Mouse (Mus musculus) heart, adult 2 months (tissue): Measurements from ENCODE around the gene Lamtor5.

Source experiments
- CTCF ChIP-seq: fragments of 200-600 bp; IDR thresholded peaks from 2 replicates; pipeline ENCODE4 v1.8.1; 2022; ENCODE audit warnings: antibody characterized with exemption, mild to moderate bottlenecking, moderate library complexity
- EP300 ChIP-seq: fragments of 200-500 bp; IDR thresholded peaks from 2 replicates; pipeline ENCODE4 v1.6.1; 2011; ENCODE audit warnings: low read depth, low read length, control low read depth; ENCODE audit not compliant: insufficient read depth
- POLR2A ChIP-seq: fragments of 200-500 bp; IDR thresholded peaks from 2 replicates; pipeline ENCODE4 v1.6.1; 2011; ENCODE audit warnings: mild to moderate bottlenecking, low read depth, low read length, control low read depth; ENCODE audit not compliant: insufficient read depth

DNA sequence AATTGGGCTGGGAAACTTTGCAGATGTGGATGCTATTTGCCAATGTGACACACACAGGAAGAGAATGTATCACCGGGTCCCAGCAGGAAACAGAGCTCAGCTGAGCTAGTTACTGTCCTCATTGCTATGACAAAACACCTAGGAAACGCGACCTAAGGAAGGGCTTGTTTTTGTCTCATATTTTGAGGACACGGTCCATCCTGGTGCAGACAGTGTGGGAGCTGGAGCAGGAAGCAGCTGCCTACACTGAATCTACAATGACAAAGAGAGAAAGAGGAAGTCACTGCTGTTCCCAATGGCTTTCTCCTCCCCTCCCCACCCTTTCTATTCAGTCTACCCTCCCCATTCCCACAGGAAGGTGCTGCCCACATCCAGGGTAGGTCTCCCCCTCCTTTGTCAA is 26.6 kb upstream of the Lamtor5 start:
- TF ChIP-seq CTCF (no peak), POLR2A (peak; percentile 54; the same call in 1 of the 2 replicates), EP300 (peak; percentile 97)
